ENCODE assay signal across 8 mouse cellular contexts in genomic region chr11:117825333-117826101, GRCm38 (mm10). TPM values are rescaled to one million over a fixed set of nuclear protein-coding genes. Genes with fewer than 3 reads are reported as not detected.
DNase-seq lines count a peak whose midpoint lies in the region; ATAC-seq and TF ChIP-seq lines count a peak whose summit lies in the region.

TSS of gene Afmid (plus strand) at chr11:117825924.
TSS of gene Tk1 (minus strand) at chr11:117826092.

- under 1% methylated on average over 34 of the region's 34 CpGs for WGBS in embryonic facial prominence, embryonic 10.5 days
- WGBS in lung, embryonic 14.5 days: under 1% methylated on average over 34 of the region's 34 CpGs

- H3K9me3 ChIP-seq in embryonic facial prominence, embryonic 10.5 days: no peaks in the 10 kb centered on the region
- no peaks in the 10 kb centered on the region for H3K9me3 ChIP-seq in lung, embryonic 14.5 days (ENCODE audit: low read depth, low read length)

- peak; percentile 55 for ATAC-seq in lung, embryonic 14.5 days (ENCODE audit: insufficient read depth)

- H3K4me2 ChIP-seq in lung, embryonic 14.5 days: peak within 1 kb of the TSS; percentile 82

- peaks cover 37% of the 10 kb centered on the region for H3K36me3 ChIP-seq in embryonic facial prominence, embryonic 10.5 days (replicated peaks)
- H3K36me3 ChIP-seq in lung, embryonic 14.5 days (ENCODE audit: insufficient read depth): peaks cover 30% of the 10 kb centered on the region

- TF ChIP-seq CTCF in lung, embryonic 14.5 days (IDR thresholded peaks at IDR 0.05; ENCODE audit: low read depth): no peak

- H3K4me3 ChIP-seq in embryonic facial prominence, embryonic 10.5 days: peak within 1 kb of the TSS; percentile 85
- H3K4me3 ChIP-seq in lung, embryonic 14.5 days (ENCODE audit: low read depth, low read length): peak within 1 kb of the TSS; percentile 66

- peaks cover 64% of the 10 kb centered on the region for H3K4me1 ChIP-seq in embryonic facial prominence, embryonic 10.5 days
- peaks cover 37% of the 10 kb centered on the region for H3K4me1 ChIP-seq in lung, embryonic 14.5 days (ENCODE audit: insufficient read depth)

- H3K27ac ChIP-seq in embryonic facial prominence, embryonic 10.5 days (replicated peaks): peak within 1 kb of the TSS; percentile 97
- H3K27ac ChIP-seq in lung, embryonic 14.5 days (ENCODE audit: low read depth): peak within 1 kb of the TSS; percentile 89

- H3K9ac ChIP-seq in lung, embryonic 14.5 days: peak within 1 kb of the TSS; percentile 81

- peak; percentile 58 for DNase-seq in right cerebral cortex, adult 18-20 months
- DNase-seq in right cerebral cortex, postnatal 25 days: no peak
- DNase-seq in embryonic facial prominence, embryonic 10.5 days (ENCODE audit: low spot score): peak; percentile 91
- peak; percentile 66 for DNase-seq in heart, adult 8-10 months (ENCODE audit: low spot score)
- DNase-seq in kidney, adult 18-20 months: peak; percentile 79
- DNase-seq in lung, embryonic 14.5 days: peak; percentile 96
- DNase-seq in ovary, postnatal 10 days (ENCODE audit: low spot score): peak; percentile 44
- peak; percentile 48 for DNase-seq in urinary bladder, adult 2 months (ENCODE audit: low spot score)

- H3K27me3 ChIP-seq in embryonic facial prominence, embryonic 10.5 days (replicated peaks; ENCODE audit: low read depth, poor library complexity, severe bottlenecking): no peaks in the 10 kb centered on the region
- no peaks in the 10 kb centered on the region for H3K27me3 ChIP-seq in lung, embryonic 14.5 days (ENCODE audit: insufficient read depth, low read length)

RNA-seq across cellular contexts. Expression of gene Afmid, which starts in this region (rescaled TPM):
- 3.5 and 4.8 TPM in 2 replicates for polyA plus RNA-seq in embryonic facial prominence, embryonic 10.5 days (2016; fragmentation: Nextera tagmentation; extraction: Ambion mirVana)
- 1 to 10 TPM; 2.3 to 6.0 (median 4.9) TPM for total RNA-seq in heart, adult 8-10 months (2022)
- polyA plus RNA-seq in lung, embryonic 14.5 days (2014; fragmentation: Nextera tagmentation; extraction: Ambion mirVana): 4.6 TPM in 2 replicates
- 11.8 and 13.1 TPM in 2 replicates for polyA plus RNA-seq in urinary bladder, adult 2 months (2012; rRNA removed)

RNA-seq across cellular contexts. Expression of gene Tk1, which starts in this region (rescaled TPM):
- 156 and 161 TPM in 2 replicates for polyA plus RNA-seq in embryonic facial prominence, embryonic 10.5 days (2016; fragmentation: Nextera tagmentation; extraction: Ambion mirVana)
- total RNA-seq in heart, adult 8-10 months (2022): 1 to 10 TPM in 3 of 4 experiments, under 1 TPM in 1; 0.78 to 3.2 (median 2.3) TPM
- 144 and 158 TPM in 2 replicates for polyA plus RNA-seq in lung, embryonic 14.5 days (2014; fragmentation: Nextera tagmentation; extraction: Ambion mirVana)
- polyA plus RNA-seq in urinary bladder, adult 2 months (2012; rRNA removed): 6.5 and 8.8 TPM in 2 replicates

Comparison
In these comparisons a context has a peak if more than half of its experiments do, and no peak if none do; other contexts are left out.
1. RNA of gene Tk1 (polyA plus RNA-seq): 156 to 161 TPM in embryonic facial prominence, embryonic 10.5 days and 144 to 158 TPM in lung, embryonic 14.5 days; 6.5 to 8.8 TPM in urinary bladder, adult 2 months; every median in the first group is over 10 times any median in the second.